Mouse (Mus musculus) kidney, adult 2 months (tissue): ENCODE data around the gene Vsig8.

ENCODE experiments used
- CTCF ChIP-seq: fragments of 200-500 bp; conservative IDR thresholded peaks from 2 replicates; pipeline ENCODE4 v1.5.1; 2011; ENCODE audit warnings: low read depth, mild to moderate bottlenecking, control low read depth, low read length, moderate library complexity, mixed read lengths; ENCODE audit not compliant: insufficient read depth, insufficient read length
- POLR2A ChIP-seq: fragments of 200-500 bp; IDR thresholded peaks from one replicate; pipeline ENCODE4 v1.6.1; 2011; ENCODE audit warnings: low read depth, low read length, control low read depth

DNA sequence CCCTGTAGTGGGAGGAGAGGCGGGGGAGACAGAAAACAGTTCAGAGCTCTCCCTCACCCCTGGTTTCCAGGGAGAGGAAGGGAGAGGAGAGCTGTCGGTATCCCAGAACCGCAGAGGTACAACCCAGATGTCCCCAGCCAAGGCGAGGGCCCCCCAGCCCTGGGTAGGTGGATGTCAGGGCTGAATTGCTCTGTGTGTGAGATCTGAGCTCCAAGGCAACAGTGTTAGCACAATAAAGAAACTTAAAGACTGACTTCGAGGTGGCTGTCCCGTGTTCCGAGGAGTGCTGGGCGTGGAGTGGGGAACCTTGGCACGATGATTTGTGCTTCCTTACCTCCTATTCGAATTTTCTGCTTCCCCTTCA is 7.7 kb downstream of the Vsig8 start:
- TF ChIP-seq CTCF: no peak
- TF ChIP-seq POLR2A: no peak
